Mouse (Mus musculus): ENCODE measurements around the gene Hnf1a. TPM values are rescaled to one million over a fixed set of nuclear protein-coding genes. Genes with fewer than 3 reads are reported as not detected.
"Not testable (repeated sequence)": the region's sequence is repeated elsewhere in the genome, so short reads cannot be mapped to it uniquely, and the experiment has no call there.

The Hnf1a gene
- polyA plus RNA-seq, 1 experiment from 2014 or later = 0.08 TPM

DNA sequence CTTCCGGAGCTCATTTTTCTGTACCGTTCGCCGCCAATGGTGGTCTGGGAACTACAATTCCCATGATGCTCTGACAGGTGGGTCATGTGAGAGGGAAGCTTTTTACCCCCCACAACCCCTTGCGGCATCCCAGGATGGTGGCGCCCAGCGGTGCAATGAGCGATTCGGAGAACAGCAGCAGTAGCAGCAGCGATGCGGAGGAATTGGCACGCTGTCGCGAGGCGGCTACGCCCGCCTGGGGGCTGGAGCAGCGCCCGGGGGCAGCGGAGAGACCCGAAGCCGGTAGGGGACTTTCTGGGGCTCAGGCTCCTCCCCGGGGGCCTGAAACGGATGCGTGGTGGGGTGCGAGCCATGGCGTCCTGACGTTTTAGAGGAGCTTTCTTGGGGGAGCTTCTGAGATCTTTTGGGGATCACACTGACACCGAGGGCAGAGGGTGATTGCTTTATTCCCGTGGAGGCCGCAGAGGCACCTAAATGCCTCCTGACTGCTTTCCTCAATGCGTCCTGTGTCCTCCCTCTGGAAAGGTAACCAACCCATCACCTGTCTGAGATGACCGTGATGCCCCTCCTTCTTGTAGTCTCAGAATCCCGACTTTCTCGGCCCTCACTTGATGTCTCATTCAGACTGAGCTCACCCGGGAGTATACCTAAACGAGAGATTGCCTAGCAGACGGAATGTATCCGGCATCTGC, 28.7 kb downstream of the Hnf1a start, which contains the start of gene 2210016L21Rik:
Gene 2210016L21Rik, plus strand, starts transcription at position 85 of the 692 bp plus-strand sequence.
- Histone ChIP-seq H3K9me3 (ENCODE audit: control insufficient read depth, low read length) (no peaks in the 10 kb centered on the region), H3K4me2 (ENCODE audit: low read depth, low read length) (peak within 1 kb of the TSS; percentile 75), H3K9ac (ENCODE audit: low read length) (peak within 1 kb of the TSS; percentile 97), H3K4me3 (ENCODE audit: low read length) (peak within 1 kb of the TSS; percentile 92), H3K27me3 (ENCODE audit: control insufficient read depth, insufficient read depth, low read depth, low read length) (no peaks in the 10 kb centered on the region), H3K27ac (ENCODE audit: low read length) (peak within 1 kb of the TSS; percentile 81), H3K36me3 (ENCODE audit: control insufficient read depth, insufficient read depth, low read length) (peaks cover 4% of the 10 kb centered on the region), H3K4me1 (replicated peaks; ENCODE audit: control insufficient read depth, insufficient read depth, low read length) (peaks cover 5% of the 10 kb centered on the region; the same call in 1 of the 2 replicates)
- peak; percentile 96 for ATAC-seq (ENCODE audit: low read depth)
- WGBS = 1% methylated on average over 39 of the region's 39 CpGs

- not testable (repeated sequence) for H3K9ac ChIP-seq (ENCODE audit: low read length); ATAC-seq (ENCODE audit: low read depth); H3K4me1 ChIP-seq (replicated peaks; ENCODE audit: control insufficient read depth, insufficient read depth, low read length); H3K4me3 ChIP-seq (ENCODE audit: low read length); H3K27me3 ChIP-seq (ENCODE audit: control insufficient read depth, insufficient read depth, low read depth, low read length); H3K9me3 ChIP-seq (ENCODE audit: control insufficient read depth, low read length); H3K27ac ChIP-seq (ENCODE audit: low read length); H3K36me3 ChIP-seq (ENCODE audit: control insufficient read depth, insufficient read depth, low read length)
- WGBS = 54% methylated on average over 3 of the region's 3 CpGs
- H3K4me2 ChIP-seq (ENCODE audit: low read depth, low read length) = peak overlapping the region; percentile 75; the same call in 1 of the 2 replicates
Observed at GRCm38 (mm10) chr5:114941138-114941537, 29.8 kb downstream of the Hnf1a start.

DNA sequence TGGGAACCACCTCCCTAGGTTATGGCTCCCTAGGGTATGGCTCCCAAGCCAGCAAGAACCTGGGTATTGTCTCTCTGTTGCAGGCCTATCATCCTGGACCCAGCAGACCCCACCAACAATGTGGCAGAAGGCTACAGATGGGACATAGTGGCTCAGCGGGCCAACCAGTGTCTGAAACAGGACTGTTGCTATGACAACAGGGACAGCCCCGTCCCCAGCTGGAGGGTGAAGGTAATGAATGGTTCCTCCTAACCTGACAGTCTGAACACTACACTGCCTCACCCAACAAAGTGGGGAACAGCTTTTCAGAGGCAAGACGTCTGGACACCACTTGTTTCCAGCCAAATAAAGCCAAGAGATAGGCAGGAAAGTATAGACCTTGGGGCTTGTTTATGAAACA, 35.1 kb downstream of the Hnf1a start:
- WGBS = 17% methylated on average over 3 of the region's 3 CpGs
- Histone ChIP-seq H3K9me3 (ENCODE audit: control insufficient read depth, low read length) (no peaks in the 10 kb centered on the region), H3K4me1 (replicated peaks; ENCODE audit: control insufficient read depth, insufficient read depth, low read length) (no peaks in the 10 kb centered on the region), H3K4me3 (ENCODE audit: low read length) (no peak overlapping the region), H3K27me3 (ENCODE audit: control insufficient read depth, insufficient read depth, low read depth, low read length) (no peaks in the 10 kb centered on the region), H3K27ac (ENCODE audit: low read length) (no peak overlapping the region), H3K9ac (ENCODE audit: low read length) (no peak overlapping the region), H3K4me2 (ENCODE audit: low read depth, low read length) (no peak overlapping the region), H3K36me3 (ENCODE audit: control insufficient read depth, insufficient read depth, low read length) (no peaks in the 10 kb centered on the region)
- no peak for ATAC-seq (ENCODE audit: low read depth)

DNA sequence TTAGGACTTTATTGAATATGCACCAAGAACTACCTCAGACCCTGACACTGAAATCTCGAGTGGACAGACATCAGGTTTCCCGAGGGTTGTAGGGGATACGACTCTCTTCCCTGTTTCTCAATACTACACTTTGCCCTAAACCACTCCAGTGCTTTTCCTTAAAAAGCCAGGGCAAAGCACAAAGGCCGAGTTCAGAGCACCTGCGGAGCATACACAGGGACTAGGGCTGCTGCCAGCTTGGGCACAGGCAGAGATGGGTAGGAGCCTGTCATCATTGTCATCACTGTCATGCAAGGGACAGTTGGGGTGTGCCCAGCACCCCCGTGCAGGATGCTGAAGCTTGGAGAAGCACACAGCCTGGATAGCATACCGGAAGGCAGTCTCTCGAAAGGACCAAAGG, 37.7 kb downstream of the Hnf1a start:
- Histone ChIP-seq H3K4me3 (ENCODE audit: low read length) (no peak overlapping the region), H3K4me1 (replicated peaks; ENCODE audit: control insufficient read depth, insufficient read depth, low read length) (no peaks in the 10 kb centered on the region), H3K9me3 (ENCODE audit: control insufficient read depth, low read length) (no peaks in the 10 kb centered on the region), H3K4me2 (ENCODE audit: low read depth, low read length) (no peak overlapping the region), H3K36me3 (ENCODE audit: control insufficient read depth, insufficient read depth, low read length) (no peaks in the 10 kb centered on the region), H3K9ac (ENCODE audit: low read length) (no peak overlapping the region), H3K27ac (ENCODE audit: low read length) (no peak overlapping the region), H3K27me3 (ENCODE audit: control insufficient read depth, insufficient read depth, low read depth, low read length) (no peaks in the 10 kb centered on the region)
- ATAC-seq (ENCODE audit: low read depth) = no peak
- WGBS = 78% methylated on average over 8 of the region's 8 CpGs

- Histone ChIP-seq H3K4me3 (ENCODE audit: low read length) (no peak overlapping the region), H3K27me3 (ENCODE audit: control insufficient read depth, insufficient read depth, low read depth, low read length) (no peaks in the 10 kb centered on the region), H3K27ac (ENCODE audit: low read length) (no peak overlapping the region), H3K4me1 (replicated peaks; ENCODE audit: control insufficient read depth, insufficient read depth, low read length) (no peaks in the 10 kb centered on the region), H3K9ac (ENCODE audit: low read length) (no peak overlapping the region), H3K4me2 (ENCODE audit: low read depth, low read length) (no peak overlapping the region), H3K36me3 (ENCODE audit: control insufficient read depth, insufficient read depth, low read length) (no peaks in the 10 kb centered on the region), H3K9me3 (ENCODE audit: control insufficient read depth, low read length) (no peaks in the 10 kb centered on the region)
- ATAC-seq (ENCODE audit: low read depth) = no peak
- 44% methylated on average over 5 of the region's 5 CpGs for WGBS
Observed at GRCm38 (mm10) chr5:114931626-114932025, 39.3 kb downstream of the Hnf1a start.

DNA sequence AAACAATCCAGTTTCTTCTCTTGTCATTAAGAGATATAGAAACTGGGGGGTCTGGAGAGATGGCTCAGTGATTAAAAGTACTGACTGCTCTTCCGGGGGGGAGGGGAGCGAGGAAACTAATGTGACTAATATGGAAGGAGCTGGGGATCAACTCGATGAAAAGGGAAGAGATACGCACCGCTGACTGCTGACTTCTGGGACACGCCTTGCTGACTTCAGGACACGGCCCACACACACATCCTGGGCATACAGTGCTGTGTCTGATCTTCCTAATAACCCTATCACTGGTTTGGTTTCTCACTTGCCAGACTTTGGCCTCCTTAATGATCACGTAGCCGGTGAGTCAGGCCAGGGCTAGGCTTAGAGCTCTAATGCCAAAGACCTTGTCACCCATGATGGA, 44.1 kb downstream of the Hnf1a start:
- Histone ChIP-seq H3K4me3 (ENCODE audit: low read length) (no peak overlapping the region), H3K9ac (ENCODE audit: low read length) (no peak overlapping the region), H3K9me3 (ENCODE audit: control insufficient read depth, low read length) (no peaks in the 10 kb centered on the region), H3K4me1 (replicated peaks; ENCODE audit: control insufficient read depth, insufficient read depth, low read length) (0 out of 2 replicates have a peak, but pooled peaks cover 4% of the 10 kb centered on the region), H3K4me2 (ENCODE audit: low read depth, low read length) (no peak overlapping the region), H3K27ac (ENCODE audit: low read length) (no peak overlapping the region), H3K27me3 (ENCODE audit: control insufficient read depth, insufficient read depth, low read depth, low read length) (no peaks in the 10 kb centered on the region), H3K36me3 (ENCODE audit: control insufficient read depth, insufficient read depth, low read length) (no peaks in the 10 kb centered on the region)
- no peak for ATAC-seq (ENCODE audit: low read depth)
- WGBS = 79% methylated on average over 9 of the region's 9 CpGs

DNA sequence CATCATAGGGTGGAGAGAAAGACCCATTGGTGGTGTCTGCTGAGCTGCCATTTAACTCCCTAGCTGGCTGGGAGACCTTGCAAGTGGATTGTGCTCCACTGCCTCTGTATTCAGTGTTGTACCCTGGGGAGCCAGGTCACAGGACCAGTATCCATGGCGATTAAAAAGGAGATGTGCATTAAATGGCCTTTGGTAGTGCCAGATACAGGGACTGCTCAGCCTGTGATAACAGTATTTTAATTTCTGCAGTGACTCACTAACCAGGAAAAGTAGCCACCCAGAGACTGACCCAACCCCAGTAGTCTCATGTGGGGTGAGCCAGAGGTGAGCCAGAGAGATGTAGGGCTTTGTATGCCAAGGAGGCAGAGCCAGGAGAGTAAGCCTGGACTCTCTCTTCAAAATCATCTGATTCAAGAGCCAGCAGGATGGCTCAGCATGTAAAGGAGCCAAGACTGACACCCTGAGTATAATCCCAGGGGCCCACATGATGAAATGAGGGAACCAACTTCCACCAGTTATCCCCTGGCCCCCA, 44.7 kb downstream of the Hnf1a start:
- Histone ChIP-seq H3K4me1 (replicated peaks; ENCODE audit: control insufficient read depth, insufficient read depth, low read length) (0 out of 2 replicates have a peak, but pooled peaks cover 4% of the 10 kb centered on the region), H3K4me3 (ENCODE audit: low read length) (no peak overlapping the region), H3K9me3 (ENCODE audit: control insufficient read depth, low read length) (no peaks in the 10 kb centered on the region), H3K27ac (ENCODE audit: low read length) (no peak overlapping the region), H3K27me3 (ENCODE audit: control insufficient read depth, insufficient read depth, low read depth, low read length) (no peaks in the 10 kb centered on the region), H3K36me3 (ENCODE audit: control insufficient read depth, insufficient read depth, low read length) (no peaks in the 10 kb centered on the region), H3K9ac (ENCODE audit: low read length) (no peak overlapping the region), H3K4me2 (ENCODE audit: low read depth, low read length) (no peak overlapping the region)
- no peak for ATAC-seq (ENCODE audit: low read depth)
- WGBS = 62% methylated on average over 1 of the region's 1 CpGs

DNA sequence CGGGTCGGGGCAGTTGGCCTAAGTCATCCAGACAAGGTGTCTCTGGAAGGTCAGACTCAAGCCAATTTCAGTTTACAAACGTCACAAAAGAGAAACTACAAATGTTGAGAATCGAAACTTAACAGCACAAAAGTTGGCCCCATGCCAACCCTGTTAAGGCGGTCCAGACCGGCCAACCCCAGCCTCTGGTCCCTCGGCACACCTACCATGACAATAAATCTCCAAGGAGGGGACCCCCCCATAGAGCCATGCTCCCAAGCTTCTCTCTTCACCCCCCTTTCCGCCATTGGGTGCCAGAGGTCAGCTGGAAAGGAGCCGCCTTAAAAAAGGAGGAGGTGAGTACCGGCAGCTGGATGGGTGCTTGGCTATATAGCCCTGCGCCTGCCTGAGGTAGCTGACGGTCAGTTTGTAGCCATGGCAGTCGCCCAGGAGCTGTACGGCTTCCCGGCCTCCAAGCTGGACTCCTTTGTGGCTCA, 47.9 kb downstream of the Hnf1a start, which contains the start of gene Oasl1:
Gene Oasl1, plus strand, starts transcription at position 243 of the 476 bp plus-strand sequence.
- Histone ChIP-seq H3K27me3 (ENCODE audit: control insufficient read depth, insufficient read depth, low read depth, low read length) (no peaks in the 10 kb centered on the region), H3K27ac (ENCODE audit: low read length) (no peak within 1 kb of the TSS), H3K4me3 (ENCODE audit: low read length) (peak within 1 kb of the TSS; percentile 37), H3K9ac (ENCODE audit: low read length) (peak within 1 kb of the TSS; percentile 23), H3K4me1 (replicated peaks; ENCODE audit: control insufficient read depth, insufficient read depth, low read length) (0 out of 2 replicates have a peak, but pooled peaks cover 4% of the 10 kb centered on the region), H3K36me3 (ENCODE audit: control insufficient read depth, insufficient read depth, low read length) (no peaks in the 10 kb centered on the region), H3K4me2 (ENCODE audit: low read depth, low read length) (peak within 1 kb of the TSS; percentile 61), H3K9me3 (ENCODE audit: control insufficient read depth, low read length) (no peaks in the 10 kb centered on the region)
- ATAC-seq (ENCODE audit: low read depth) = peak; percentile 67; the same call in 1 of the 2 replicates
- WGBS = 14% methylated on average over 15 of the region's 15 CpGs

DNA sequence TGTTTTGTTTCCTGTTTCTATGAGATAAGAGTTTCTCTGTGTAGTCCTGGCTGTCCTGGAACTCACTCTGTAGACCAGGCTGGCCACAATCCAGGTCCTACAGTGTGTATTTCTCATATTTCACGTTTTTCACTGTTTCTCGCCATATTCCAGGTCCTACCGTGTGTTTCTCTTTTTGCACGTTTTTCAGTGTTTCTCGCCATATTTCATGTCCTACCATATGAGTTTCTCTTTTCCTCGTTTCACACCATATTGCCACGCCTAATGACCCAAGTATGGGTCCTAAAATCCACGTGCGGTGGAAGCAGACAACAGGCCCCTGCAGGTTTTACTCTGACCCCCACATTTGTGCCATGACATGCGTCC, 48.5 kb downstream of the Hnf1a start:
- no peaks in the 10 kb centered on the region for H3K27me3 ChIP-seq (ENCODE audit: control insufficient read depth, insufficient read depth, low read depth, low read length)
- no peak for ATAC-seq (ENCODE audit: low read depth)
- no peak overlapping the region for H3K27ac ChIP-seq (ENCODE audit: low read length)
- no peaks in the 10 kb centered on the region for H3K9me3 ChIP-seq (ENCODE audit: control insufficient read depth, low read length)
- no peak overlapping the region for H3K4me2 ChIP-seq (ENCODE audit: low read depth, low read length)
- 60% methylated on average over 10 of the region's 10 CpGs for WGBS
- no peaks in the 10 kb centered on the region for H3K36me3 ChIP-seq (ENCODE audit: control insufficient read depth, insufficient read depth, low read length)
- no peak overlapping the region for H3K4me3 ChIP-seq (ENCODE audit: low read length)
- H3K9ac ChIP-seq (ENCODE audit: low read length) = no peak overlapping the region
- H3K4me1 ChIP-seq (replicated peaks; ENCODE audit: control insufficient read depth, insufficient read depth, low read length) = 0 out of 2 replicates have a peak, but pooled peaks cover 4% of the 10 kb centered on the region
